Comparison of ENCODE assay signal across 10 mouse cellular contexts in genomic region chr14:29015896-29016295, GRCm38 (mm10). TPM values are rescaled to one million over a fixed set of nuclear protein-coding genes. Genes with fewer than 3 reads are reported as not detected.
DNase-seq lines count a peak whose midpoint lies in the region; ATAC-seq lines count a peak whose summit lies in the region.
"Had no signal": no experiment of that assay in that cellular context is flagged by ENCODE, and none has a peak within 500 bp of the region (broad histone marks: within the 10 kb centered on the region; RNA-seq: fewer than 3 reads in every experiment).

No protein-coding gene starts in this region.

- H3K9ac ChIP-seq in liver, embryonic 13.5 days = no peak overlapping the region

- no peak overlapping the region for H3K4me2 ChIP-seq in liver, embryonic 13.5 days

- no peak for ATAC-seq in cerebellum, adult (ENCODE audit: insufficient number of reproducible peaks, low FRiP score, low TSS enrichment)
- ATAC-seq in liver, embryonic 13.5 days (ENCODE audit: low read depth) = peak; percentile 36; the same call in 1 of the 2 replicates
- ATAC-seq in inflammation-experienced regulatory T-cells, adult 6 months = no peak

- H3K9me3 ChIP-seq in liver, embryonic 13.5 days (replicated peaks) = no peaks in the 10 kb centered on the region

- H3K27ac ChIP-seq in liver, embryonic 13.5 days = no peak overlapping the region
- H3K27ac ChIP-seq: left cerebral cortex, adult 2 months had no signal

- H3K4me3 ChIP-seq in liver, embryonic 13.5 days (replicated peaks) = no peak overlapping the region
- H3K4me3 ChIP-seq: left cerebral cortex, adult 2 months had no signal

- 0 out of 2 replicates have a peak, but pooled peaks cover 6% of the 10 kb centered on the region for H3K4me1 ChIP-seq in liver, embryonic 13.5 days (replicated peaks)

- H3K36me3 ChIP-seq in liver, embryonic 13.5 days = no peaks in the 10 kb centered on the region

- DNase-seq in cerebellum, adult 9-11 months = peak; percentile 14
- peak; percentile 47 for DNase-seq in right cerebral cortex, postnatal 4 days
- no peak for DNase-seq in right cerebral cortex, postnatal 36 days (ENCODE audit: low spot score in 2 of 2)
- no peak for DNase-seq in liver, embryonic 13.5 days
- DNase-seq in testis, postnatal 10 days (ENCODE audit: low spot score) = no peak
- DNase-seq in spleen, postnatal 14 days (ENCODE audit: low spot score in 2 of 2) = no peak

- no peaks in the 10 kb centered on the region for H3K27me3 ChIP-seq in liver, embryonic 13.5 days

- WGBS in liver, embryonic 13.5 days (ENCODE audit: insufficient replicate concordance) = 45% methylated on average over 5 of the region's 5 CpGs

RNA-seq across cellular contexts. Expression of gene Lrtm1, which starts 2.1 kb away (rescaled TPM):
- polyA plus RNA-seq in liver, embryonic 13.5 days (2015; fragmentation: Nextera tagmentation; extraction: Ambion mirVana) = 0.02 and 0.05 TPM in 2 replicates
- polyA plus RNA-seq in inflammation-experienced regulatory T-cells, adult 6 months (2017; shearing (Covaris generic)) = not detected
- polyA plus RNA-seq: cortical plate, adult 2 months had no signal

Comparison
In these comparisons a context has a peak if more than half of its experiments do, and no peak if none do; other contexts are left out.
1. DNase-seq: peak in cerebellum, adult 9-11 months (single experiment) and right cerebral cortex, postnatal 4 days (single experiment); none in right cerebral cortex, postnatal 36 days (0 of 2), liver, embryonic 13.5 days (single experiment), testis, postnatal 10 days (single experiment) and spleen, postnatal 14 days (0 of 2).